Mouse (Mus musculus) naive thymus-derived CD4-positive, alpha-beta T cell, adult 2 months (primary cell): ENCODE results near the gene Gm5901.
"Not testable (repeated sequence)": the region's sequence is repeated elsewhere in the genome, so short reads cannot be mapped to it uniquely, and the experiment has no call there.

Source experiments
- DNase-seq: peaks from one replicate; pipeline ENCODE4 v3.0.0-alpha.2; 2011; ENCODE audit warnings: low read depth

The Gm5901 gene

GRCm38 (mm10) chr7:105374866-105375265 lies at the start of gene Gm5901:
Gene Gm5901, plus strand, starts transcription at chr7:105375038.
- no peak for DNase-seq

DNA sequence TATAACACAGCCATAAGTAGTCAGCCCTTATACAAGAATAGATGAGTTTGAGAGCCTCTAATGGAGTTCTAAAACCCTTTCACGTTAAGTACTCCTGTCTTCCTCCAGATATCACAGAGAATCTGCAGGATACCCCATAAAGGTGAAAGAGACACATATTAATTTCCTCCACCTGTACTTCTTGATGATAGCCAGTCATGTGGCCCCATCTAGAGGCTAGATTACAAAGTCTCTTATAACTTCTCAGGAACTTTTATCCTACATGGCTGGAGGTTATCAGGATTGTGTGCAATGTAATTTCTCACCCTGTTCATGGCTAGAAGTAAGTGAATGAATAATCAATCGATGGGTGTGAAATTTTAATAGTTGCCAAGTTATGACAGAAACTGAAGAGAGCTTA lies 49.5 kb upstream of the Gm5901 start:
- DNase-seq, result no peak

GRCm38 (mm10) chr7:105334004-105334403 lies 40.8 kb upstream of the Gm5901 start, which contains the start of gene Olfr690:
Gene Olfr690, minus strand, starts transcription at chr7:105334104.
- DNase-seq, result no peak

DNA sequence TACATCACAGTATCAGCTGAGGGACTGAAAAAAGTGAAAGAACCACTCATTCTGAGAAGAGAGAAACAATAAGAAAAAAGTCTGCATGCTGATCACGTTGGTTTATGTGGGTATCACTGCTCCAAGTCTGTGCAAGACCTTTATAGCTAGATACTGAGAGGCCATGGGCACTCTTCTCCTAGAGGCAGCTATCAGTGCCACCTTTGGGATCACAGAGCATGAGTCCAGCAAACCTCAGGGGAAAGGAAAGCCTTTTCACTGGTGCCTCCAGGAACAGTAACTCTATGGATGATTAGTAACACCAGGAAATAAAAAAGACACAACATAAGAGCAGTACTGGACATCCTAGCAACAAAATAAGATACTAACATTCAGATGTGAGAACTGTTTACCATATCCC lies 32.7 kb upstream of the Gm5901 start, which contains the start of gene Olfr691:
TSS of gene Olfr691 (minus strand) at position 101 of the 400 bp plus-strand sequence.
- no peak for DNase-seq

- DNase-seq, result no peak
Observed at GRCm38 (mm10) chr7:105342752-105343151, 32.1 kb upstream of the Gm5901 start.

GRCm38 (mm10) chr7:105356064-105356463 lies 18.8 kb upstream of the Gm5901 start:
- DNase-seq, result not testable (repeated sequence)

GRCm38 (mm10) chr7:105356487-105356886 lies 18.4 kb upstream of the Gm5901 start:
- not testable (repeated sequence) for DNase-seq

GRCm38 (mm10) chr7:105361713-105362112 lies 13.1 kb upstream of the Gm5901 start:
- DNase-seq, result no peak

DNA sequence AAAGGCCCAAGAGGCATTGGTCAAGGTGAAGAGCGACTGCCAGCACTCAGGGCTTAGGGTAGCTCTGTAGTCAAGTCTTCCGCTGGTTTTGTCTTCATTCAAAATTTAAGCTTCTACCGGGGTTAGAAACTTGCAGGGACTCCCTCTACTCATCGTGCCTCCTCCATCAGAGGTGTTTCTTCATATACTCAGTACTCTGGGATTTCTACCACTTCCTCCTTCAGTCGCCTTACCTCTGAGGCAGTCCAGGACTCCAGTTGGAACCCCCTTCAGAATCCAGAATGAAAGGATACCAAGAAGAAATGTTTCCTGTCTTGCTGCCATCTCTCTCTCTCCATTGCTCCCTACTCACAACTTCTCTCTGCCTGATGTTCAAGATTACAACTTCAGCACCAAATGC lies 7.6 kb upstream of the Gm5901 start:
- DNase-seq, result no peak

DNA sequence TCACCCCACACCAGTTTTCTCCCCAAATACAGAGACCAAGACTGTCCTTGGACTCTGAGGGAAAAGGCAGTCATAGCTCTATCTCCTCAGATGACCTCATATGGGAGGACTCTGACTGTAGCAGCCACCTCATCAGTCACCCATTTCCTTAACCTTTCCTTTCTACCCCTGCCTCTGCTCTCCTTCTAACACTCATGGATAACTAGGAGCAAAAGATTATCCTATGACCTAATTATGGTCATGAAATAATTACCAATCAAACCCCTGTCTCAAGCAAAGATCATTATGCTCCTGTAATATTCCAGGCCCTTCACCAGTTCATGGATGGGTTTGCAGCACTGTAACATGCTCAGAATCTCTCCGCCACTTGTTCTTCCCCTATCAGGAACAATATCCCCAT lies 6.9 kb upstream of the Gm5901 start, which contains the start of gene Olfr692:
TSS of gene Olfr692 (plus strand) at position 301 of the 400 bp plus-strand sequence.
- no peak for DNase-seq

GRCm38 (mm10) chr7:105368521-105368920 lies 6.3 kb upstream of the Gm5901 start:
- no peak for DNase-seq

DNA sequence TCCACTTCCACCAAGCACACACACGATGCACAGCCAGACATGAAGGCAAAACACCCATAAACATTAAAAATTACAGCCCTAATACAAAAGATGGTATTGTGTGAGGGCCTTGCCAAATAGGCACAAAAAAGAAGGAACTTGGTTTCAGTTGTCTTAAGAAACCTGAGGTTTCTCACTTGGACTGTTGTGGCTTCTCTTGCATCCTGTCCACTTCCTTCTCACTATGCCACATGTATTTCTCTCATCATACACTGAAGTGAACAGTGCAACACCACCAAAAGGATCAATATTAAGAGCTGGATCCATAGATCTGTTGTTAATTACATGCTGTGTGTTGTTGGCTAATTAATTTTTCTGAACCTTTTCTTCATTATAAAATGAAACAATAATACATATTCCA lies 1.9 kb upstream of the Gm5901 start:
- no peak for DNase-seq

DNA sequence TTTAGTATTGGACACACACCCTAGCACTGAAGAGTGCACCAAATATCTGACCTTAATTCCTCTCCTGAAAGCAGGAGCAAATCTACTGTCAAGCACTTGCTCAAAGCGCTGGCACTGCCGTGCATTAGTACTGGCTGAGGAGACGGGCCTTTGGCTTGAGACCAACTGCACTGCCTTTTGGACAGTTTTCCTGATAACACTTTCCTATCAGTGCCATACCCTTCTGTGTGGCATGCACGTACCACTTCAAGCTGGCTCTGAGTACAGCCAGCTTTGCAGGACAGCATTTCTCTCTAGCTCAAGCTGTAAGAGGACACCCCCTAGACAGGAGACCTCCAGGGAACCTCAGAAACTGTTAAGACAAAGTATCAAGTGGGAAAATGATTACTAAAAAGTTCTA lies 1.3 kb upstream of the Gm5901 start:
- no peak for DNase-seq

DNA sequence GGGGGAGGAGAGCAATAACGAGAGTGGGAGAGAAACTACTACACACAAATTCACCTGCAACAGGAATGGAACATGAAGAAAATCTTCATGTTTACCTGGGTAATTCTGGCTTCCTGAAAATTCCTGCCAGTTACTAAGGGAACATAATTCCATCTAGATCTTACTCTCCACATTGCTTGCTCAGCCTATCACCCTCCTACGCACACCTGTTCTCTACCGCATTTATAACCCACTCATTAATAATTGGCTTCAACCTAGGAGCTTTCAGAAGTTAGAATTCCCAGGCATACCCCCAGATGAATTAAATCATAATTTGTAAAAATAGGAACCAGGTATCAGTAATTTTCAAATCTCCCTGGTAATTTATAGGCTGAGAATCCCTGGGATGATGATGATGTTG lies 862 bp upstream of the Gm5901 start:
- DNase-seq, result no peak

GRCm38 (mm10) chr7:105380329-105380728 lies 5.5 kb downstream of the Gm5901 start:
- no peak for DNase-seq

- DNase-seq, result no peak
Observed at GRCm38 (mm10) chr7:105387696-105388095, 12.9 kb downstream of the Gm5901 start.

GRCm38 (mm10) chr7:105390236-105390635 lies 15.4 kb downstream of the Gm5901 start:
- DNase-seq, result no peak

DNA sequence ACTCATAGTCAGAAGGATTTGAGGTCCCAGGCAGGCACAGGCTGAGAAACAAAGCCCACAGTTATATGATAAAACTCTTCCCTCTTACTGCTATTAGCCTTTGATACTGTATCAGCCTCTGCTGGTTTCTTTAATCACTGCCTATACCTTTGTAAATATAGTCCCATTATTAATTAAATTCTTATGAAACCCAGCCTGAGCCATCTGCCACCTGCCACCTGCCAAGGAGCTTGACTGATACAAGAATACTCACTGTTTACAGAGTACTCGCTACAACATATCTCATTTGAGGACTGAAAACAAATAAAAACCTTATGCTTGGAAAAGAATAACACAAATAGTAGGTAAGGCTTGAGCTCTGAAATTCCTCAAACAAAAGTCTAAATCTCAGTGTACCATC lies 19.8 kb downstream of the Gm5901 start:
- DNase-seq, result no peak

GRCm38 (mm10) chr7:105395131-105395820 lies 20.4 kb downstream of the Gm5901 start:
- DNase-seq, result peak; percentile 52

- peak; percentile 8 for DNase-seq
Observed at GRCm38 (mm10) chr7:105396126-105396525, 21.3 kb downstream of the Gm5901 start.

DNA sequence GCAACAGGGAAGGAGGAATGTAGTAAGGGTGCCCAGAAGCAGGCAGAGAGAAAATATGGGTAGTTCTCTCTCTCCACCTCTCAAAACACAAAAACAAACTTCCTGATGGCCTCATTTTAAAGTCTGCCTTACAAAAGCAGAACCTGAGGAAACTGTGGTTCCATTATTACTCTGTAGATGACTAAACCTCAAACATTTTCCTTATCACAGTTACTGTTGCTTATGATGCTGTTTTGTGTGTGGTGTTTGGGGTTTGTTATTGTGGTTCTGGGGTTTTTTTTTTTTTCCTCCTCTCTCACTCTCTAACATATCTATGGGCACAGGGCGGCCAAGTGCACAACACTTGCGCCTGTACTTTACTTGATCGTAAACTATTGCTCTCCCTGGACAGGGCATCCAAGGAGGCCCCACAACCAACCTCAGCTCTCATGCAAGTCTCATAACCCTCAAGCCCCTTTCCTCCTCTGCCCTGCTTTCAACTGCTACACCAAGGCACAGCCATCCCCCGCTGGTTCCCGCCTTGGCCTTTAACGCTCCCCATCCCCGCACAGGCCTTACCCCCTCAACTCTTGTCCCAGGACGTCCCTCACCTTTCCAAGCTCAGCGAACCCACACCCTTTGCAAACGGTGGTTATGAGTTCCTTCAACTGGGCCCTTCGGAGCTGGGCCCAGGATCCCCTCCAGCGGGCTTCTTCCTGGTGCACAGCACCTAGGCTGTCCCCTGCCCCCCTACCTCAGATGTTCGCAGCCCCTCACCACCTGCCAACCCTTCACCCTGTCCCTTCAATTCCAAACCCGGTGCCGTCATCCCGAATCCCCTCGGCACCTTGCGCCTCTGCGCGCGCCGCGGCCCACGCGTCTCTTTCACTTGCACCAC lies 24.5 kb downstream of the Gm5901 start:
- DNase-seq, result peak; percentile 49

- peak; percentile 98 for DNase-seq
Observed at GRCm38 (mm10) chr7:105399935-105400624, 25.2 kb downstream of the Gm5901 start, which contains the start of gene Fam160a2. Gene Fam160a2, minus strand, starts transcription at chr7:105400054.
